Mouse (Mus musculus) gastrocnemius, postnatal 14 days (tissue): ENCODE results near the gene Lmnb2. TPM values are rescaled to one million over a fixed set of nuclear protein-coding genes. Genes with fewer than 3 reads are reported as not detected.

Source experiments
- DNase-seq: peaks from one replicate; pipeline ENCODE4 v3.0.0; 2021; ENCODE audit warnings: mixed read lengths
- intact Hi-C: fragments of 180-260 bp; cut with DNase I; formaldehyde crosslinking; loops from one replicate; pipeline ENCODE4 v1.15.1; 2025; ENCODE audit warnings: low total_unique reads
- total RNA-seq, 2 experiments: library from RNA; stranded (reverse); gene quantifications; 2 replicates each; pipeline ENCODE4 v1.2.3; 2021

Lmnb2 gene
- total RNA-seq, 2 experiments from 2014 or later: 9.4 to 14.3 TPM

DNA sequence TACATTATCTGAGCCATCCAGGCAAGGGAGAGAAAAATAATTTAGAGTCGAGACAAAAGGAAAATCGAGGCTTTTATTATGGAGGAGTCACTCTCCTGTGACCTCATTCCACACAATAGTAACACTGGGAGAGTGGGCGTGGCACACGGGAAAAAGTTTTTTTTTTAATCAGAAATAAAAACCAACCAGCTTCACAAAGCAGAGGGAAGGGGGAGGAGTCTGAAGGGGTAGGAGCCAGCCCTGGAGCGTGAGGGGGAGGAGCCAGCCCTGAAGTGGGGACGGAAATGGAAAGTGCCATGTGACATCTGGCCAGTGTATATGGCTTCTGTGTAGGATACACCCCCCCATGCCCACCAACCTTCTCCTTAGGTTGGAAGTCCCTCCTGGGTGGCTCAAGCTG lies 30.5 kb upstream of the Lmnb2 start:
- peak; percentile 35 for DNase-seq
- intact Hi-C loops: no loop called here

DNA sequence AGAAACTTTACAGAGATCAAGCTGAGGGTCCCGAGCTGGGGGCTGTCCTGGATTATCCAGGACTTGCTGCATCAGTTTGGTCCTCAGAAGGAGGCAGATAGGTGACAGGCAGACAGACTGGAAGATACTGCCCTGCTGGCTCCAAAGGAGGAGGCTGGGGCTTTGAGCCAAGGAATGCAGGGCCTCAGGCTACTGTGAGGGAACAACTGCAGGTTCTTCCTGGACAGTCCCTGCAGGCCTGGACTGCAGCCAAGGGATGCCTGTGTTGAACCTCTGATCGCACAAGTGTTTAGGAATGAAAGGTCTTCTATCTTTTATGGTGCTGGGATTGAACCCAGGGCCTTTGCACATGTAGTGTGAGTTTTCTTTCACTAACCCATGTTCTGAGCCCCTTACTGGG lies 29.8 kb upstream of the Lmnb2 start:
- peak; percentile 51 for DNase-seq
- intact Hi-C loops: no loop called here

DNA sequence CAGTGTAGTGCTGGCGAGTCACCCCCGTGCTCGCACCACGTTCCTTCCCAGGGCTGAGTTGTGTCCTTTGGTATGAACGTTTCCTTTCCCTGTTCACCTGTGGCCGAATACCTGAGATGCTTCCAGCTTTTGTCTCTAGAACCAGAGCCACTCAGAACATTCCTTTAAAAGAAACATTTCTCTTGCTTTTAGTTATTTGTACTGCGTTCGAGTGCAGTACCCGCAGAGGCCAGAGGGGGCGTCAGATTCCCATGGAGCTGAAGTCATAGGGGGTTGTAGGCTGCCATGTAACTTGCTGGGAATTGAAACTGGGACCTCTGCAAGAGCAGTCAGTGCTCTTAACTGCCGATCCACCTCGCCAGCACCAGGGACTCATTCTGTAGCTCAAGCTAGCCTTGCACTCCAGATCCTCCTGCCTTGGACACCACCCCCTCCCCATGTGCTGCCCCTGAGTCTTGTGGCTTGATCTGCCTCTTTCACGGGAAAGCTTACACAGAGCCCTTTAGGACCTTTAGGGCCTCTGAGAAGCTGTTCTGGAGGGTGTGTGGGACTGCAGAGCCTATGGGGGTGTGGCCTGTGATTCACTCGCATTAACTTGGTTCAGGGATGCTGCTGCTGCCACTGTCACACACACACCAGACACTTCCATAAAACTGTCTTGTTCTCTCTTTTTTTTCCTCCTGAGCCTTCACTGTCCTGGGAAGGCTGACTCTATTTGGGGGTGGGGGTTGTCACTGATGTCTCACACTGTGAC lies 28.8 kb upstream of the Lmnb2 start:
- DNase-seq: no peak
- intact Hi-C loops: no loop called here

DNA sequence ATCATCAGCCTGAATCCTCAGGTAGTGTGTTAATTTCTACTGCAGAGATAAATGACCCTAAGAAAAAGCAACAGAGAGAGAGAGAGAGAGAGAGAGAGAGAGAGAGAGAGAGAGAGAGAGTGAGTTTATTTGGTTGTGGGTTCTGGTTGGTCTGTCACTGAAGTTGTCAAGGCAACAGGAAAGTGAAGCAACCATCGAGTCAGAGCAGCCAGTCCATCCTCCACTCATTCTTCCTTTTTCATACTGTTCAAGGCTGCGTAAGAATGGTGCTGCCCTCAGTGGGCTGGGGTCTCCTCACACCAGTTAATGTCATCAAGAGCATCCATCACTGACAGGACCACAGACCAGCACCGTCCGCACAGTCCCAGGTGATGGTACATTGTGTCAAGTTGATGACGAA lies 26.2 kb upstream of the Lmnb2 start:
- intact Hi-C loops: no loop called here
- DNase-seq: no peak

DNA sequence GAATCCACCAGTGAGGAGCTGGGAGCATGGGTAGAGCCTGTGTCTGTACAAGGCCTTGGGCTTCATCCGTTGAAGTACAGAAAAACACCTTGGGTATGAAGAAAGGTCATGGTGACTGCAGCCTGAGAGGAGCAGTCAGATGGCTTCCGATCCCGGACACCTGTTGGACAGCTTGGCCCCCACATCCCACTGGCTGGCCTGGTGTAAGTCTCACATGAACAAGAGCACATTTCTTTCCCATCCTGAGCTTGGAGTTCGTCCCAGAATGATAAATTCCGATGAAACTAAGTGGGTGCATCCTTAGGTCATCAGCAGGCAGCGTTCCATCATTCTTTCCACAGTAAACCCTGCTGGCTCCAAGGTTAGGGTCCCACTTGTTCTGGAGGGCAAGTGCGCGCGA lies 25.7 kb upstream of the Lmnb2 start:
- intact Hi-C loops: no loop called here

DNA sequence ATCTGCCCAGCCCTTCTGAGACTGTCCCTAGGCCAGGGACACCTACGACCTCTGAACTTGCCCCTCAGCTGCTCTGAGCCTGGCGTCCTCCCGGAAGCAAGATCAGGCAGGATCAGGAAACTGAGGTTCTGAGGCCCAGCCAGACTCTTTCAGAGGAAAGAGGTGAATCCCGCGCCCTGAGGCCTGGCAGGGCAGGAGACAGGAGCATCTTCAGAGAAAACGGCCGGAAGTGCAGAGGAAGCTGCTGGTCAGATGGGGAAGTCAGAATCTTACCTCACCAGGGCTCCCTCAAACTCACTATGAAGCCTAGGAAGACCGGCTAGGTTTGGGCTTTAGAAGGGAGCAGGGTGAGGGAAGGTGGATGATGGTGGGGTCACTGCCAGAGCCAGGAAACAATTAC lies 24.9 kb upstream of the Lmnb2 start:
- intact Hi-C loops: no loop called here
- DNase-seq: no peak

More for the DNA sequence above, 25.7 kb upstream of the Lmnb2 start:
- no peak for DNase-seq

DNA sequence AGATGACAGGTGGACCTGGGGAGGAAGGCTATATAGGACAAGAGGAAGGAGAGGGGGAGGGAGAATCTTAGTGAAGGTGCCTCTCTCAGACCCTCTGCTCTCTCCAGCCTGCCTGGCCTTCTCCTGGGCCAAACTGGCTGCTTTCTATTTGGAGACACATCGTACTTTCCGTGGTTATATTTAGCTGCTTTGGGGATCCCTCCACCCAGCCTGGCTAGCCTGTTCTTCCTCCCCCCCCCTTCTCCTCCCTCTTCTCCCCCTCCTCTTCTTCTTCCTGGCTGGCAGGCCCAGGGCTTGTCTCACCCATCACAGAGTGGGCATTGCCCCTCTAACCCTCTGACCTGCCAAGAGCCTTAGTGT lies 22.9 kb upstream of the Lmnb2 start:
- intact Hi-C loops: no loop called here
- DNase-seq: peak; percentile 32

DNA sequence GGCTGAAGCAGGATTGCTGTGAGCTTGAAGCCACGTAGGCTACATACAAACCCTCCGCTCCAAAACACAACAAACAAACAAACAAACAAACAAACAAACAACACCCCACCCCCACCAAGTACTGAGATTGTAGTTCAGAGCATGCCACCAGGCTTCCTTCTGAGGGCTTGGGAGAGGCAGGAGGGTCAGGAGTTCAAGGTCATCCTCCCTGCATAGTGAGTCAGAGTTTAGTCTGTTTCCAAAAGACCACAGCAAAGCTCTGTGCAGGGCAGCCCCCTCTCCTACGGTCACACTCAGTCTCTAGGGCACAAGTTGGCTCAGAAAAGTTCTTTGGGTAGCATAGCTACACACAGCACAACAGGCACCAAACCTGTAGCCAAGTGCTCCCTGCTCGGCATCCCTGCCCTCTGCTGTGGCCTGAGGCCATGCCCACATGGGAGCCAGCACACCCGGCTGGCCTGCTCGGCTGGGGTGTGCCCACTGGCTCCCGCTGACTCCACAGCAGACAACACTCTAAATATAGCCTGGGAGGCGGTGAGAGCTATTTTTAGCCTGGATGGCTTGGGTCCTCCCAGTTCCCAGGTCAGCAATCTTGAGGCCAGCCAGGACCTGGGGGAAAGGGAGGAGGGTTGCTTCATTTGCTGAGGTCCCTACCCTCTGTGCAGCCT lies 22.4 kb upstream of the Lmnb2 start:
- peak; percentile 85 for DNase-seq
- intact Hi-C loops: no loop called here

DNA sequence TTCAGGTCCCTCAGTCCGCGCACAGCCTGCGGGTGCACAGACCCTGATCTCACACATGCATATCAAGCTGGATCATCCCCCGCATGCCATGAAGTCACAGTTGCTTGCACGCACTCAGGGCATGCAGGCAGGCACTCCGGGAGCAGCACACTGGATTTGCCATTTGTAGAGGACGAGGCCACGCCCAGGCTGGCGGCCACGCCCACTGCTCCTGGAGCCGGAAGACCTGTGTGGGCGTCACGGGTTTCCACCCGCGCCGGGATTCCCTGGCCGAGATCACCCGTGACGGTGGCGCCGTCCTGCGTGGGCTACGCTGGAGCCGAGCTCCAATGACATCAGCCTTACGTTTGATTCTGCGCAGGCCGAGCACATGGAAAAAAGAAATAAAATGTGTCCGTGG lies 21.6 kb upstream of the Lmnb2 start:
- DNase-seq: peak; percentile 84
- intact Hi-C loops: no loop called here

DNA sequence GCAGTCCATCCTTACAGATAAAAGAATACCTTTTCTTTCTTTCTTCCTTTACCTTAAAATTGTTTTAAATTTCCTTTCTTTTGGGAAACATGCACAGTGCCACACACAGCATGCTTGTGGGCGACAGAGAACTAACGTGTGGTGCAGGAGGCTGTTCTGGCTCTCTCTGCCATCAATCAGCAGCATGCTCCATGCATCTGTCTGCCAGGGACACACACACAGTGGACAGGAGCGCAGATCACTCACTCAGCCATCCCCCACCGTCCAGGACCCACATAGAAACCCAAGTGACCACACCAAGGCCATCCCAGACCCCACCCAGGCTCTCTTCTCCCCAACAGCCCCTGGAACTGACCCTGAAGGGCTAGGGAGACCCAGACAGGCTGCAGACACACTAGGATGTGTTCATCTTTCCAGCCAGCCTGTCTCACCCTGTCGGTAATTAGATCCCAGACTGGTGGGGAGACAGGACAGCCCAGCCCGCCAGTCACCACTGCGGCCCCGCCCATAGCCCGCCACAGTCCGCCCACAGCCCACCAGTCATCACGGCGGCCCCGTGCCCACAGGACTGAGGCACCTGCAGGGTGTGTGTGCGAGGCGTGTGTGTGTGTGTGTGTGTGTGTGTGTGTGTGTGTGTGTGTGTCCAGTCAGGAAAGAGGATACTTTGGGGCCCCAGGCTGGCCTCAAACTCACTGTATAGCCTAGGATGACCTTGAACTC lies 20.9 kb upstream of the Lmnb2 start:
- intact Hi-C loops: no loop called here
- DNase-seq: peak; percentile 48

DNA sequence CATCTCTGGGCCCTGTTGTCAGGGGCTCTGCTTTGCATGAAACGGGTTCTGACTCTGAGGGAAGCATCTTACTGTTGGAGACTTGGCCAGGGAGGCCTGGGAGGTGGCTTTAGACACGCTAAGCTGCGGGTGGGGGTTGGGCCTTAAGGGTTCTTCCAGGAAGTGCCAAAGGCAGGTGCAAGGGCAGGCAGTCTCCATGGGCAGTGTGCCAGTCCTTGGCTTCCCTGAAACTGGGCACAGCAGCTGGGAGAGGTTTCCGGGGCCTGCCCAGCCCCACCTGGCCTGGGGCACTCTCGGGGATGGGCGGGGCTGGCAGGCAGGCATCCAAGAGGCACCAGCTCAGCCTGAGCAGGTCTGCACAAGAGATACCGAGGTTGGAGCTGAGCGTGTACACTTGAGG lies 19.6 kb upstream of the Lmnb2 start:
- intact Hi-C loops: no loop called here
- DNase-seq: peak; percentile 77

DNA sequence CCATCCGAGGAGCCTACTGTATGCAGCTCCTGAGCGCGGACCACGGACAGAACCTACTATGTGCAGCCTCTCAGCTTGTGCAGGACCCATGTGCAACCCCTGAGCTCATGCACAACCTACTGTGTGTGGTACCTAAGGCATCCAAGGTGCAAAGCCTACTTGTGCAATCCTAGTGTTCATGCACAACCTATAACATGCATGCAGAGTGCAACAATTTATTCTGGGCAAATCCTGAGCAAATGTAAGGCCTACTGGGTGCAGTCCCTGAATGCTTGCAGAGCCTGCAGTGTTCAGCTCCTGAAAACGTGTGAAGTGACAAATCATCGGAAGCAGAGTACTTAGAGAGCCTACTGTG lies 18.7 kb upstream of the Lmnb2 start:
- DNase-seq: no peak
- intact Hi-C loops: no loop called here

DNA sequence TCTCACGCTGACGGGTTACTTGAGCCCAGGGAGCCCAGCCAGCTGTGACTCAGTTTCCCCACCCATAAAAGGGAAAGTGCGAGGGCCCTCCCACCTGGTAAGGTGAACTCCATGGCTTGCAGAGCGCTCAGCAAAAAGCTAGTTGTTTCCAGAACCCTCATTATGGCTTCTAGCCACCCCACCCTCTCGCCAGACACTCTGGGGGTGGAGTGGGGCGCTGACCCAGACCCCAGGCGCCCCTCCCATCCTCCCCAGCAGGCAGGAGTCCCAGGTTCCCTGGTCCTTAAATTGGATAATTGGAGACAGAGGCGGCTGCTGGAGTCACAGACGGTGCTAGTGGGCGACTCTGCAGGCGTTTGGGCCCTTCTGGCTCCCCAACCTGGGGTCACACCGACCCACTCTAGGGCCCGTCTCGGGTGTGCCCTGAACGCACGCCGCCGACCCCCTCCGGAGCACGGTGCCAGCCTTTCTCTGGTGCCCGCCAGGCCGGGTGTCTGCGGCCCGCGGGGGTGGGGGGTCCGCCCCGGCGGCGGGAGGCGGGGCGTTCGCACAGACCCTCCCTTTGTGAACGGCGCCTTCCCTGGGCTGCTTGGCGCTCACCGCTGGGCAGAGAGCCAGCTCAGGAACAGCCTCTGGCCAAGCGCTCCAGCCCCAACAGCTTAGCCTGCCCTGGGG lies 18.2 kb upstream of the Lmnb2 start:
- peak; percentile 77 for DNase-seq
- intact Hi-C loops: no loop called here

DNA sequence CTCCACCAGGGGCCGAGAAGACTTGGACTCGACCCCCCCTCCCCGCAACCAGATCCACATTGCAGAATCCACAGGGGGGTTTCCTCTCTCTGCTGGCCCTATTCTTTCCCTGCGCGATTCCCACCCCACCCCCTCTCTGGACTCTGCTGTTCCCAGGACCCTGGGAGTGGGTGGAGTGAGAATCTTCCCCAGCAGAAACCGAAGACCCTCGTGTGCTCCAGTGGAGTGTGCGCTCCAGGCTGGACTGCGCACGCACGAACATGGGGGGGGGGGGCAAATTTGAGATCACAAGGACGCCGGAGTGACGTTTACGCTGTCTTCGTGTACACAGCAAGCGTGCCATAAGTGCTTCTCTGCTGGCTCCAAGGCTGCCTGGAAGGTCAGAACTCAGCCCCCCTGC lies 17.7 kb upstream of the Lmnb2 start:
- intact Hi-C loops: no loop called here
- no peak for DNase-seq

DNA sequence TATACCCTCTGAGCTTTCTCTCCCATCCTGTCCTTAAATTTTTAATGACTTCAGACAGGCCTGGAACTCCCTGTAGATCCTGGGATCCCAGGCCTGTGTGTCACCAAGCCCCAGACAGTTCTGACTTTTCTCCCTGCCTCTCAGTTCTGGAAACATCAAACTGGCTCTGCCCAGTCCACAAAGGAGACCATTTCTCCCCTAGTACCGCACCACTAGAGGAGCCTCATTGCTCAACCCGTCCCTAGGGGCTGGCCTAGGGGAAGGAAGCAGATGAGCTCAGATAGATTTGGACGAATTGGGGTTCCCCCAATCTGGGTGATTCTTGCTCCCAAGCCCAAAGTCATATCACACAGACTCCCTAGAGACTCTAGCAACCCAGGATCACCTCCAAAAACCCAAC lies 17.2 kb upstream of the Lmnb2 start:
- no peak for DNase-seq
- intact Hi-C loops: no loop called here

DNA sequence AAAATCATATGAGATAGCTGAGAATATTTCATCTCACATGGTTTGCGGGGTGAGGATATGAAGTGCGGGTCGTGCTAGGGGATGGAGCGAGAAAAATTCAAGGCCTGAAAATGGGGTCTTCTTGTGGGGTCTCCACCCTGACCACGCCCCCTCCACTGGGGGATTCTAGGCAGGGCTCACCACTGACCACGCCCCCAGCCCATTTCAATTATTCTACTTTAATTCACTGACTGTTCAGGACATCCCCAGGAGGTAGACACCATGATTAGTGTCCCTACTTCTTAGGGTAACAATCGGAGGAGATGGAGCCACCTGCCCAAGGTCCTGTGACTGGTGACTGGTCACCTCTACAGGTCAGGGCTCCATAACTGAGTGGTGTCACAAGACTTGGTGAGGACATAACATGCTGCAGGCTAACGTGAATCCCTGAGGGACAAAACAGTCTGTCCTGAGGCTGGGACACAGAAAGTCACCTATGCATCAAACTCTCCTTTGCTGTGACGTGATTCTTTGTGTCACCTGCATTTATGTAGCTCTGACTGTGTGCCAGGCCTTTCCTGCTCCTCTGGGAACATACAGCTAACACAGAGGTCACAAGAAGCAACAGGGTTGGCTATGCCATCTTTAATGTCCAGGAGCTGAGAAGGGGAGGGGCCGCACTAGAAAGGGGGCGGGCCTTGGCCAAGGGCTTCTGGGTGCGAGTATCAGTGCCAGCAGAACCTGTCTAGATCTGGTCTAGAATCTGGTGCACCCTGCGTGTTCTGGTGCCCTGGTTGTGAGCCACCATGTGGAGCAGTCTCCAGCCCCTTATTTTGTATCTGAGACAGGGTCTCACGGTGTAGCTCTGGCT lies 16.3 kb upstream of the Lmnb2 start:
- intact Hi-C loops: no loop called here
- DNase-seq: no peak

DNA sequence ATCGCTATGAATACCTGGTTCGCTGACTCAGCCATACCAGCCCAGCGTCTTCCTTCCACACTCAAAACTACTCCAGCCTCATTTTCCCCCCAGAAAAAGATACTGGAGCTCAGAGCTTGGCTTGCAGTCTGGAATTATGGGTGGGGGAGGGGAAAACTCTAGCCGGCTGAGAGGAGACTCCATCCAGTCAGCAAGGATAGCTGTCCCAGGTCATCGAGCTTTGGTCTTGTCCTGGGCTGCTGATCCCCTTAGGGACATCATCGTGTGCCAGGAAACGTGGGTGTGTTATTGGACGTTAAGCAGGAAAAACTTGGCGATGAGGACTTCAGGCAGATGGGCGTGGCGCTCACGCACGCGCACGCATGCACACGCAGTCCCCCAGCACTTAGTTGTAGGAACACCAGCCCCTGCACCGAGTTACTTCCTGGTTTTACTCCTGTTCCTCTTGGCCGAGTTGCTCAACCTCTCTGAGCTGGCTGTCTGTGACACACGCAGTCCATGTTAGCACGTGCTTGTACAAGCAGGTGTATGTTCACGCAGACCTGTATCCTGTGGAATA lies 15.5 kb upstream of the Lmnb2 start:
- peak; percentile 34 for DNase-seq
- intact Hi-C loops: no loop called here

DNA sequence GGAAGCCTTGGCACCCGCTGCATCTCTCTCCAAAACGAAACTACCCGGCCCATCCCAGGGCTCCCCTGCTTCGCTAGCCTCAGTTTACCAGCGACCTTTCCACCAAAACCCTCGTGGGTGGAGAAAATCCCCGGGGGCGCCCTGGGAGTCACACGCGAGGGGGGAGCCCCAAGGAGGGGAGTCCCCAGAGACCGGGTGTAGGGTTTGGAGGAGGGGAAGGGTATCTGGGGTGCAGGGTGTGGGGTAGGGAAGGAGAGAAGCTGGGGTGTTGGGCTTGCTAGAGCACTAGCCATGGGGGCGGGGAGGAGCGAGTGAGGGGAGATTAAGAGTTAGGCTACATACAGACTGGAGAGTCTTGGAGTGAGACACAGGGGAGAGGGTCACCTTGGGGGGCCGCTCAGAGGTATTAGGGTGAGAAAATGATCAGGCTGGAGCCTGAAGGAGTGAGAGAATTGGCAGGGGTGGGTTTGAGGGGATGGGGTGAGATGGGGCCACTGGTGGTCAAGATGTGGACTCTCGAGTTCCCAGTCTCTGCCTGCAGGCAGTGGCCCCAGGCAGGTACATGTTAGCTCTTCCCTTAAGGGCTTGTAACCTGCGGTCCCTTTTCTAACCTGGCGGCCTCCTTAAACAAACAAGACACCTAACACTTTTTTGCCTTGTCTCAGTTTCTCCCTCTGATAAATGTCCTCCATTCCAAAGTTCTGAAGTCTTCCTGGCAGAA lies 14.8 kb upstream of the Lmnb2 start:
- intact Hi-C loops: no loop called here
- DNase-seq: no peak

DNA sequence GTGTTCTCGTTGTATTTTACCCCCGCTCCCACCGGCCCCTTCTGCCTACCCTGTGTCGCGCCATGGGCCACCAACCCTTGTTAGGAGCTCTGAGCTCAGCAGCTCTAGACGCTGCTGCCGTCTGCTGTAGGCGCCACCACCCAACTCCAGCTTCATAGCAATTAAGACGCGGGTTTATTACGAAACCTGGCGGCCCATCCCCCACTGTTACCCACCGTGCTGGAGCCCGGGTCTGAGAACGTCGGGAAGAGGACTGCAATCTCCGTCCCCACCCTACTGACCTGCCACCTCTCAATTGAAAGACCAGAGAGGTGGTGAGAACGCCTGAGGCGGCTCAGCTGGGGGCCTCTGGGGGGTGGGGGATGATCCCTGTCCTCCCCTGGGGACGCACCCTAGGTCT lies 14.2 kb upstream of the Lmnb2 start:
- intact Hi-C loops: no loop called here
- no peak for DNase-seq
